Mouse (Mus musculus) cortical plate, adult 2 months (tissue): ENCODE data around the gene Phc1.

Experiments used
- CTCF ChIP-seq: fragments of 200-500 bp; IDR thresholded peaks from 2 replicates; pipeline ENCODE4 v1.5.1; 2011; ENCODE audit warnings: mild to moderate bottlenecking, control low read depth, low read length; ENCODE audit not compliant: insufficient read depth; ENCODE audit errors: extremely low read depth
- POLR2A ChIP-seq: fragments of 200-500 bp; IDR thresholded peaks from 2 replicates; pipeline ENCODE4 v1.6.1; 2011; ENCODE audit warnings: mild to moderate bottlenecking, low read length, control low read depth; ENCODE audit not compliant: insufficient read depth; ENCODE audit errors: extremely low read depth

GRCm38 (mm10) chr6:122304355-122304754 lies 36.0 kb downstream of the Phc1 start:
- TF ChIP-seq CTCF (peak; percentile 79), POLR2A (no peak)
